Mouse (Mus musculus) cortical plate, adult 2 months (tissue): ENCODE data around the gene Ecm2.

ENCODE experiments used
- CTCF ChIP-seq: fragments of 200-500 bp; IDR thresholded peaks from 2 replicates; pipeline ENCODE4 v1.5.1; 2011; ENCODE audit warnings: mild to moderate bottlenecking, control low read depth, low read length; ENCODE audit not compliant: insufficient read depth; ENCODE audit errors: extremely low read depth
- POLR2A ChIP-seq: fragments of 200-500 bp; IDR thresholded peaks from 2 replicates; pipeline ENCODE4 v1.6.1; 2011; ENCODE audit warnings: mild to moderate bottlenecking, low read length, control low read depth; ENCODE audit not compliant: insufficient read depth; ENCODE audit errors: extremely low read depth

- TF ChIP-seq POLR2A (no peak), CTCF (no peak)
These were observed 41.7 kb upstream of the Ecm2 start for GRCm38 (mm10) chr13:49462921-49463320.
